Mouse (Mus musculus): ENCODE data around the gene Depdc1b. TPM values are rescaled to one million over a fixed set of nuclear protein-coding genes. Genes with fewer than 3 reads are reported as not detected.

Depdc1b gene
- polyA plus RNA-seq, 1 experiment from 2014 or later: 6.9 TPM

- Histone ChIP-seq H3K36me3 (no peaks in the 10 kb centered on the region), H3K27ac (no peak overlapping the region), H3K4me3 (no peak overlapping the region), H3K9ac (no peak overlapping the region), H3K4me2 (no peak overlapping the region), H3K4me1 (no peaks in the 10 kb centered on the region), H3K27me3 (no peaks in the 10 kb centered on the region), H3K9me3 (no peaks in the 10 kb centered on the region)
- 81% methylated on average over 1 of the region's 1 CpGs for WGBS
- ATAC-seq (ENCODE audit: insufficient number of reproducible peaks, low FRiP score, low TSS enrichment, low read depth): no peak
Measured at GRCm38 (mm10) chr13:108418741-108419507, 102.8 kb downstream of the Depdc1b start.

GRCm38 (mm10) chr13:108426322-108426721 lies 110.2 kb downstream of the Depdc1b start:
- Histone ChIP-seq H3K9me3 (no peaks in the 10 kb centered on the region), H3K27ac (no peak overlapping the region), H3K27me3 (no peaks in the 10 kb centered on the region), H3K36me3 (no peaks in the 10 kb centered on the region), H3K4me1 (no peaks in the 10 kb centered on the region), H3K9ac (no peak overlapping the region), H3K4me3 (no peak overlapping the region), H3K4me2 (no peak overlapping the region)
- no peak for ATAC-seq (ENCODE audit: insufficient number of reproducible peaks, low FRiP score, low TSS enrichment, low read depth)
- WGBS: 76% methylated on average over 5 of the region's 5 CpGs

DNA sequence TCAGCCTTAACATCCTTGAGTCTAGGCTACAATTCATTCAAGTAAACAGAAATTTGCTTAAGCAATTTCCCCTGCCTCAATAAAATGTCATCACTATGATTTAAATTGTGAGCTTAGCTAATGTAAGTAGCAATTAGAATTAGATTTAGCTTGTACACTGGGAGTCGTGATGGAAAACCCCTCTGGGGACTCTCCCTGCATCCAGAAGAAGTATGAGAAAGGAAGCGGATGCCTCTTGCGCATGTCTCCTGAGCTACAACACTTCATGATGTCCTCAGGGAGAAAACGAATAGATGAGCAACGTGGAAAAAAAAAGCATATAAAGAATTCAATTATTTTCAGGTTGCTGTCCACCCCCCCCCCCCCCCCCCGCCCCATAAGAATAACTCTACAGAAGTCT lies 112.7 kb downstream of the Depdc1b start:
- no peaks in the 10 kb centered on the region for H3K4me1 ChIP-seq
- 68% methylated on average over 6 of the region's 6 CpGs for WGBS
- H3K36me3 ChIP-seq: no peaks in the 10 kb centered on the region
- H3K27ac ChIP-seq: no peak overlapping the region
- H3K9me3 ChIP-seq: no peaks in the 10 kb centered on the region
- no peak overlapping the region for H3K4me2 ChIP-seq
- ATAC-seq (ENCODE audit: insufficient number of reproducible peaks, low FRiP score, low TSS enrichment, low read depth): no peak
- H3K27me3 ChIP-seq: no peaks in the 10 kb centered on the region
- H3K4me3 ChIP-seq: no peak overlapping the region
- no peak overlapping the region for H3K9ac ChIP-seq

DNA sequence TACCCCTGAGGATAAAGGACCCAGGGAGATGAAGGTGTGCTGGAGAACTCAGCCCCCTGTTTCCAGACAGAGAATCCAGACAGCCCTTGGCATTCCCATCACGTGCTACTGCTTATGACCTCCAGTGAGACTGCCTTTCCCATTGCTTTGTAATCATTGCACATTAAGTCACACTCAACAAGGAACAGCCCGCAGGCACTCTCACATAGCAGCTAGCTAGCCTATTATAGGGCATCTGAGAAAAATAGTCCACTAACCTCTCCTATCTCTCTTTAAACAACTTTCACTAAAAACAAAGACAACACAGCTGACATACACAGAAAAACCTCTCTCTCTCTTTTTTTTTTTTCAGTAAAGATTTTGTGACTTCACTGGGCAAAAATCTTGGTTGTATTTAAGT lies 113.5 kb downstream of the Depdc1b start:
- WGBS: 53% methylated on average over 2 of the region's 2 CpGs
- H3K36me3 ChIP-seq: no peaks in the 10 kb centered on the region
- no peaks in the 10 kb centered on the region for H3K27me3 ChIP-seq
- no peak overlapping the region for H3K27ac ChIP-seq
- H3K4me2 ChIP-seq: no peak overlapping the region
- H3K9me3 ChIP-seq: no peaks in the 10 kb centered on the region
- H3K4me3 ChIP-seq: no peak overlapping the region
- no peaks in the 10 kb centered on the region for H3K4me1 ChIP-seq
- no peak overlapping the region for H3K9ac ChIP-seq
- ATAC-seq (ENCODE audit: insufficient number of reproducible peaks, low FRiP score, low TSS enrichment, low read depth): no peak

- 88% methylated on average over 3 of the region's 3 CpGs for WGBS
- Histone ChIP-seq H3K27ac (no peak overlapping the region), H3K4me1 (no peaks in the 10 kb centered on the region), H3K9ac (no peak overlapping the region), H3K4me3 (no peak overlapping the region), H3K27me3 (no peaks in the 10 kb centered on the region), H3K4me2 (no peak overlapping the region), H3K9me3 (no peaks in the 10 kb centered on the region), H3K36me3 (no peaks in the 10 kb centered on the region)
- no peak for ATAC-seq (ENCODE audit: insufficient number of reproducible peaks, low FRiP score, low TSS enrichment, low read depth)
Measured at GRCm38 (mm10) chr13:108431776-108432175, 115.6 kb downstream of the Depdc1b start.

DNA sequence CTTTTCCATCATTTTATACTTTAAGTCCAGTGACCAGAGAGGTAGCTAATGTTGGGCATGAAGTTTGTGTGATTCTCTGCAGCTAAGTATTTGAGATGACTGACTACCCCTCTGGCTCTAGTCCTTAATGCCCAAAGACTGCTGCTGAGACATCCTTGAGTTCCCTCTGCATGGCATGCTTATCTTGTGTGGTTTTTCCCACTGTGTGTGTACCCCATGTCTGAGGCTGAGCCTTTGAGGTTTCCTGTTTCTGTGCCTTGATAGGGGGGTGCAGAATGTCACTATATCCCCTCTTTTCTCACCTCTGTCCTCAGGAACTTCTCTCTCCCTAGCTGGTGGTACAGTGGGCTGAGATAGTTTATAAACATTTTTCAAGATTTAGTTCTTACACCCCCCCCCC lies 119.6 kb downstream of the Depdc1b start:
- Histone ChIP-seq H3K36me3 (no peaks in the 10 kb centered on the region), H3K27me3 (no peaks in the 10 kb centered on the region), H3K9me3 (no peaks in the 10 kb centered on the region), H3K9ac (no peak overlapping the region), H3K4me2 (no peak overlapping the region), H3K4me3 (no peak overlapping the region), H3K4me1 (no peaks in the 10 kb centered on the region), H3K27ac (no peak overlapping the region)
- ATAC-seq (ENCODE audit: insufficient number of reproducible peaks, low FRiP score, low TSS enrichment, low read depth): no peak

DNA sequence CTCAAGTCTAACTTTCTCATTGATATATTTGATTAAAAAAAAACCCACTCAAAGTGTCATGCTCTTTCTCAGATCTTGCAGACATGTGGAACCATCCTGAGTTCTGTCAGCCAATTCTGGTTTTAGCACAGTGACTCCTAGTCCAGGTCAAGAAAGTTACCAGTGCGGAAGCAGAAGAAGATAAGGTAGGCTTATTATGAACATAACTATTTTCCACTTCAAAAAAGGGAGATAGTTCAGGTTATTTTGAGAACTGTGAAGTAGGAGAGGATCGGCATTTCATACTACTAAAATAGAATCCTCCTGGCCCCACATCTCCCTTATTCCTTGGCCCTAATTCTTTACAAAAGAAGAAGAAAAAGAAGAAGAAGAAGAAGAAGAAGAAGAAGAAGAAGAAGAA lies 121.3 kb downstream of the Depdc1b start:
- Histone ChIP-seq H3K4me3 (no peak overlapping the region), H3K4me1 (no peaks in the 10 kb centered on the region), H3K27ac (no peak overlapping the region), H3K27me3 (no peaks in the 10 kb centered on the region), H3K9ac (no peak overlapping the region), H3K9me3 (no peaks in the 10 kb centered on the region), H3K4me2 (no peak overlapping the region), H3K36me3 (no peaks in the 10 kb centered on the region)
- no peak for ATAC-seq (ENCODE audit: insufficient number of reproducible peaks, low FRiP score, low TSS enrichment, low read depth)
- WGBS: 99% methylated on average over 2 of the region's 2 CpGs

GRCm38 (mm10) chr13:108439012-108439411 lies 122.9 kb downstream of the Depdc1b start:
- no peaks in the 10 kb centered on the region for H3K4me1 ChIP-seq
- H3K27ac ChIP-seq: no peak overlapping the region
- H3K9ac ChIP-seq: no peak overlapping the region
- WGBS: 53% methylated on average over 1 of the region's 1 CpGs
- no peaks in the 10 kb centered on the region for H3K9me3 ChIP-seq
- H3K27me3 ChIP-seq: no peaks in the 10 kb centered on the region
- H3K4me2 ChIP-seq: no peak overlapping the region
- H3K4me3 ChIP-seq: no peak overlapping the region
- no peak for ATAC-seq (ENCODE audit: insufficient number of reproducible peaks, low FRiP score, low TSS enrichment, low read depth)
- H3K36me3 ChIP-seq: no peaks in the 10 kb centered on the region

GRCm38 (mm10) chr13:108448348-108448931 lies 132.3 kb downstream of the Depdc1b start:
- WGBS: 52% methylated on average over 11 of the region's 11 CpGs
- H3K4me1 ChIP-seq: 0 out of 2 replicates have a peak, but pooled peaks cover 4% of the 10 kb centered on the region
- ATAC-seq (ENCODE audit: insufficient number of reproducible peaks, low FRiP score, low TSS enrichment, low read depth): no peak

DNA sequence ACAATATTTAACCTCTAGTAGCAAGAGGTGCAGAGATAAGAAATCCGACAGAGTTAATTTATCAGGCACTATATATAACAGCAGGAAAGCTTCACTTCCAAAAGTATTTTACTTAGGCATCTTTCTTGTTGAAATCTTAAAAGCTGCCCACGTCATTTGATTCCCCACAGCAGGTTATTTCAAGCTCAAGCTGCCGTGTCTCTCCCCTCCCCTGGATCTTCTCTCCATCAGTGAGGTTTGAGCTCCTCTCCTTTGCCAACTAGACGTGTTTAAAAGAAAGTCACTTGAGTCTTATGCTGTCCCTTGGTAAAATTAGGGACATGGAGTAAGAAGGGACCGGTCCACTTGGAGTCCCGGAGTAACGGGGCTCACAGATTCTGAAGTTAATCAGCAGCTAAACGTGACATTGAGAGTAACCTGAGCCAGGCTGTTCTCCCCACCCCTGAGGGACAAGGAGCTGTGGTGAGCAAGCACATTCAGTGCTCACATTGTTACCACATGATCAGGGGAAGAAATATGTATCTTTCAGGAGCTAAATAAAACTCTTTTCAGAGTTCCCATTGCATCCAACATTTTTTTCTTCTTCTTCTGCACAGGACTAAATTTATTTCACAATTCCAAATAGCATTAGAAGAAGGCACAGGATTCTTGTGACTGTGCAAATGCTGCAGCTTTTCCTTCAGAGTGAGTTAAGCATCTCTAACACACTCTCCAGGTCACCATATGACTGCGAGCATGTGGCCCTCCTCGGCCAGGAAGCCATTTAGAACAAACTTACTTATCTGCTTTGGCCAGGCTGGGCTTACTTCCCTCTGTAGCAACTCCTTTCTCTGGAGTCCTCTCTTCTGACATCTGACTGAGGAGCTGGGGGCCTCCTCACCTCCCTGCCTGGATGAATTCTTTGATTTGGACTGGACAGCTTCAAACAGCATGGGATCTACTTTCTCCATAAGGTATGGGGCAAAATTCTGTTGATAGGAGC lies 133.3 kb downstream of the Depdc1b start, which contains the start of gene Pde4d:
TSS of gene Pde4d (plus strand) at position 833 of the 982 bp plus-strand sequence.
- H3K36me3 ChIP-seq: no peaks in the 10 kb centered on the region
- H3K4me3 ChIP-seq: no peak within 1 kb of the TSS
- H3K9ac ChIP-seq: no peak within 1 kb of the TSS
- no peaks in the 10 kb centered on the region for H3K27me3 ChIP-seq
- 22% methylated on average over 10 of the region's 10 CpGs for WGBS
- no peaks in the 10 kb centered on the region for H3K9me3 ChIP-seq
- no peak for ATAC-seq (ENCODE audit: insufficient number of reproducible peaks, low FRiP score, low TSS enrichment, low read depth)
- no peak within 1 kb of the TSS for H3K27ac ChIP-seq
- no peak within 1 kb of the TSS for H3K4me2 ChIP-seq
- 0 out of 2 replicates have a peak, but pooled peaks cover 4% of the 10 kb centered on the region for H3K4me1 ChIP-seq

More at GRCm38 (mm10) chr13:108448348-108448931, 132.3 kb downstream of the Depdc1b start:
- no peaks in the 10 kb centered on the region for H3K36me3 ChIP-seq
- H3K4me3 ChIP-seq: no peak overlapping the region
- H3K27me3 ChIP-seq: no peaks in the 10 kb centered on the region
- no peak overlapping the region for H3K9ac ChIP-seq
- H3K9me3 ChIP-seq: no peaks in the 10 kb centered on the region
- no peak overlapping the region for H3K27ac ChIP-seq
- H3K4me2 ChIP-seq: no peak overlapping the region

DNA sequence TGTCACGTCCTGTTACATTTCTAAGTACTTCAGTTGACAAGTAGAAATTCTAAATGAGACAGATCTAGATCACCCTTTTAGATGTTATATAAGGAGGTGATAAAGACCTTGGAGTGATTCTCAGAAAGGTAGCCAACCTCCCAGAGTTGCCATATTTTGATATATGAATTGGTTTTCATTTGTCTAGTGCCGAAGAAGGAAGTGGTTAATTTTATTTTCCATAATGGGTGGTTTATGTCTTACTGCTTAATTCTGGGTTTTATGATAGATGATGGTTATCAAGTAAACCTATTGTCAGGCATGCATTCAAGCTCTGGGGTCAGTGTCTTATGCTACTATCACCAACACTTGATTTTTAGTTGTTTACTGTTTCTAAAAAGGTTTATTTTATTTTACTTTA lies 135.0 kb downstream of the Depdc1b start:
- no peaks in the 10 kb centered on the region for H3K9me3 ChIP-seq
- no peak for ATAC-seq (ENCODE audit: insufficient number of reproducible peaks, low FRiP score, low TSS enrichment, low read depth)
- H3K27me3 ChIP-seq: no peaks in the 10 kb centered on the region
- H3K4me3 ChIP-seq: no peak overlapping the region
- H3K27ac ChIP-seq: no peak overlapping the region
- H3K4me2 ChIP-seq: no peak overlapping the region
- H3K36me3 ChIP-seq: no peaks in the 10 kb centered on the region
- H3K9ac ChIP-seq: no peak overlapping the region
- 0 out of 2 replicates have a peak, but pooled peaks cover 4% of the 10 kb centered on the region for H3K4me1 ChIP-seq
- WGBS: 82% methylated on average over 2 of the region's 2 CpGs

Data from limb, embryonic 15.5 days (tissue).